Mouse (Mus musculus): ENCODE measurements around the gene Sdr39u1.

The Sdr39u1 gene

GRCm38 (mm10) chr14:55899701-55900413, at the start of gene Sdr39u1:
Gene Sdr39u1, minus strand, starts transcription at chr14:55900293.
- DNase-seq (ENCODE audit: low spot score in 2 of 2), result peak; percentile 83

- DNase-seq (ENCODE audit: low spot score in 2 of 2), result no peak
Observed at GRCm38 (mm10) chr14:55946269-55946969, 46.3 kb upstream of the Sdr39u1 start.

- no peak for DNase-seq (ENCODE audit: low spot score in 2 of 2)
Observed at GRCm38 (mm10) chr14:55944575-55944974, 44.5 kb upstream of the Sdr39u1 start, which contains the start of gene Cma1. Gene Cma1, minus strand, starts transcription at chr14:55944675.

- DNase-seq (ENCODE audit: low spot score in 2 of 2), result no peak
Observed at GRCm38 (mm10) chr14:55943601-55944000, 43.5 kb upstream of the Sdr39u1 start.

GRCm38 (mm10) chr14:55940070-55940800, 40.1 kb upstream of the Sdr39u1 start:
- no peak for DNase-seq (ENCODE audit: low spot score in 2 of 2)

GRCm38 (mm10) chr14:55933586-55933985, 33.5 kb upstream of the Sdr39u1 start:
- DNase-seq (ENCODE audit: low spot score in 2 of 2), result no peak

- no peak for DNase-seq (ENCODE audit: low spot score in 2 of 2)
Observed at GRCm38 (mm10) chr14:55929263-55929997, 29.3 kb upstream of the Sdr39u1 start.

- DNase-seq (ENCODE audit: low spot score in 2 of 2), result no peak
Observed at GRCm38 (mm10) chr14:55926847-55927246, 26.8 kb upstream of the Sdr39u1 start.

- no peak for DNase-seq (ENCODE audit: low spot score in 2 of 2)
Observed at GRCm38 (mm10) chr14:55922475-55923232, 22.6 kb upstream of the Sdr39u1 start.

GRCm38 (mm10) chr14:55918240-55919082, 18.4 kb upstream of the Sdr39u1 start:
- peak in 1 of 2 experiments; percentile 61 for DNase-seq (ENCODE audit: low spot score in 2 of 2)

GRCm38 (mm10) chr14:55913406-55913805, 13.3 kb upstream of the Sdr39u1 start:
- no peak for DNase-seq (ENCODE audit: low spot score in 2 of 2)

- DNase-seq (ENCODE audit: low spot score in 2 of 2), result no peak
Observed at GRCm38 (mm10) chr14:55905518-55905917, 5.4 kb upstream of the Sdr39u1 start.

- DNase-seq (ENCODE audit: low spot score in 2 of 2), result no peak
Observed at GRCm38 (mm10) chr14:55900414-55900755, 292 bp upstream of the Sdr39u1 start.

GRCm38 (mm10) chr14:55898947-55899346, 1.1 kb downstream of the Sdr39u1 start:
- no peak for DNase-seq (ENCODE audit: low spot score in 2 of 2)

- DNase-seq (ENCODE audit: low spot score in 2 of 2), result no peak
Observed at GRCm38 (mm10) chr14:55897671-55898070, 2.4 kb downstream of the Sdr39u1 start.

- no peak for DNase-seq (ENCODE audit: low spot score in 2 of 2)
Observed at GRCm38 (mm10) chr14:55886571-55887382, 13.3 kb downstream of the Sdr39u1 start.

GRCm38 (mm10) chr14:55885791-55886271, 14.3 kb downstream of the Sdr39u1 start:
- no peak for DNase-seq (ENCODE audit: low spot score in 2 of 2)

- DNase-seq (ENCODE audit: low spot score in 2 of 2), result no peak
Observed at GRCm38 (mm10) chr14:55885114-55885790, 14.8 kb downstream of the Sdr39u1 start.

- peak; percentile 78 to 81 for DNase-seq (ENCODE audit: low spot score in 2 of 2)
Observed at GRCm38 (mm10) chr14:55884713-55885113, 15.4 kb downstream of the Sdr39u1 start, which contains the start of gene Khnyn. Gene Khnyn, plus strand, starts transcription at chr14:55884947.
